Mouse (Mus musculus) adrenal gland, postnatal 10 days (tissue): Measurements from ENCODE around the gene Wnt2. TPM values are rescaled to one million over a fixed set of nuclear protein-coding genes. Genes with fewer than 3 reads are reported as not detected.

ENCODE experiments used
- DNase-seq: peaks from one replicate; pipeline ENCODE4 v3.0.0; 2021; ENCODE audit warnings: mixed read lengths
- total RNA-seq, 2 experiments: library from RNA; stranded (reverse); gene quantifications; 2 replicates each; pipeline ENCODE4 v1.2.3; 2021

Gene Wnt2
- total RNA-seq, 2 experiments from 2014 or later, result 0.79 to 1.2 TPM

DNA sequence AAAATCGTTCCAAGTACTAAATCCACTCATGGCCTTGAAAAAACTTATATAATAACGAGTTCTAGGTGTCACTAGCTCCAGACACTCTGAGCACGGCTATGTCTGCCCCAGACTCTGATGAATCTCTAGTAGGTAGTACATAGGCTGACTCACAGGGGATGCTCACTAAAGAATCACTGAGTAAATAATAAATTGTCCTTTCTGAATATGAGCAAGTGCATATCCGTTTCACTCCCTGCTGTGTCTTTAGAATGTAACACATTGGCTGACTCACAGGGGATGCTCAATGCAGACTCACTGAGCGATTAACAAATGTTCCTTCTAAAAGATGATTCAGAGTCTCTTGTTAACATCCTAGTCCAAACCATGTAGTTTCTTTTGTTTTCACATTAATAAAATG is 52.1 kb downstream of the Wnt2 start:
- DNase-seq, result no peak

DNA sequence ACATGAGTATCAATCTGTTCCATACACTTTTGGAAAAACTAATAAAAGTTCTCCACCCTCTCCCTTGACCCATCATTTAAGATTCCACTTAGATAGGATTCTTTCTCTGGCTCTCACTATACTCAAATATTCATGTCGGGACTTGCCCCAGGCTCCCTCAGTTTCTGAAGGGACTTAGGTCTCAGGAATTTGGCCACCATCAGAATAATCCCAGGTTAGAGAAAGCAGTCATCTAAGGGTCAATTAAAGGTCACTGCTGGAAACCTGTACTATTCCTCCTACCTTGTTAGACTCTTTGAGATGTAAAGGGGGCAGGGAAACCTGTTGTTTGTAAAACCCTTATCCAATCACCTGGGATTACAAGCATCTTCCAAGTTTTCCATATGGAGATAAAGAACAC is 53.2 kb downstream of the Wnt2 start:
- DNase-seq, result no peak

DNA sequence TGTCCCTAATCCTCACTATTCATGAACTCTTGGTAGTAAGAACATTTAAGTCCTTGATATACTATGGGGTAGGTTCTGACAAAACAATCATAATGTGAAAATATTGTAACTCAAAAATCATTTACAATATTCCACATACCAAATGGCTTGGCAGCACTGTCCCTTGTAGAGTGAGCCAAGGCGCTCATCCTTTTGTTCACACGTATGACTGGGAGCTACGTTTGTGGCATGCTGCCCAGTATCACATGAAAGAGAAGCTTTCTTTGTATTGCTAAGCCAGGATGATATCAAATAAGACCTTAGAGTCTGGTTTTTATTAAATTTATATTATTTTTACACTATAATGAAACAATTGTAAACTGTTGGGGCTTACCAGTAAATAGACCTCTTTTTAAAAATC is 56.0 kb downstream of the Wnt2 start:
- DNase-seq, result no peak

DNA sequence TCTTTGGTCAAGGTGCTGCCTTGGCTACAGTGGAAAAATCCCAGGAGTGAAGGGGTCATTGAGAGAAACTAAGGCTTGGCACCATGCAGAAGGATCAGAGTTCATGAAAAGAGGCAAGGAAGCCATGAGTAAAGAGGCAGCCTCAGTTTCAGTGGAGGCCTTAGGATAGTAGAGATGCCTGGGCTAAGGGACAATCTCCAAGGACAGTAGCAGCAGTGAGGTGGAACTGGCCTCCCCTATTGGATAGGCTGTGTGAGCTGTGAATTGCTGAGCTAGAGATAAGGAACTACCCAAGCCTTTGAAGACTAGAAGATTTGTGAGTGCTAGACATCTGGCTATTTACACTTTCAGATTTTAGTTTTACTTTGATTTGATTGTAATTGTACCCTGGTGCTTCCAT is 59.0 kb downstream of the Wnt2 start:
- DNase-seq, result no peak

DNA sequence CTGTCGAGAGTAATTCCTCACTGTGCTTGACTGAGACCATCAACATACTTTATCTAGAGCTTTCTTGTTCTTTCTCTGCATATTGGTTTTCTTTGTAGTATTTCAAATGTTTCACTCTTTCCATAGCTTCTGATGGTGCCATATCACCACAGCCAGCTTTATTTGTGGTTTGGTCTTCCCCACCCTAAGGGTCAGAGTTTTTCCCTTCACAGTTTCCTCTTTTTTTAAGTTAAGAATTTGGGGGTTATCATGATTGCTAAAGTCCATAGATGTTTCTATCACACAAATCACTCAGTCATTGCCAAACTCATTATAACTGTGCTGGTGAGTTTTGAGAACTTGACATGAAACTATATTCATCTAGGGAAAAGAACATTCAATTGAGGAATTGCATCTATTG is 60.6 kb downstream of the Wnt2 start:
- no peak for DNase-seq

DNA sequence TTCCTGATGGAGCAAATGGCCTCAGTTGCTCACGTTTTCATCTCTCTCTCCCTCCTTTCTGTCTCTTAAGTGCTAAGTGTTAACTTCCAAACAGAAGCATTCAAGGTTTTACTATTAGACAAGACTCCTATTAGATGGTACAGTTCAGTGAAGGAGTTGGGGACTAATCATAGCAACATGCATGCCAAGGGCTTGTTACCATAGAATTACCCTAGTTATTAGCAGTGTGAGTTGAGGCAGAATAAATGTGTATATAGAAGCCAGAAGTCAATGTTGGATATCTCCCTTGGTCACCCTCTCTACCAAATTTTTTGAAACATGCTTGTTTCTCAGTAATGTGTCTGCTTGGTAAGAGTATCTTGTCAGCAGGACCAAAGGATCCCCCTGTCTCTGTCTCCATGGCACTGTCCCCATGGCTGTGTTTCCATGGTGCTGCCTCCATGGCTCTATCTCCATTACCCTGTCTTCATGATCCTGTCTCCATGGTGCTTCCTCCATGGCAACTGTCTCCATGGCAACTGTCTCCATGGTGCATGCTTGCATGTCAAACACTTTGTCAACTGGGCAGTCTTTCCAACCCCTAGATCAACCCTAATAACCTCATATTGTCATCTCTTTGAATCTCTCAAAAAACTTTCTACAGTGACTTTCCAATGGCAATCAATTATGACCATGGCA is 61.8 kb downstream of the Wnt2 start:
- DNase-seq, result no peak

DNA sequence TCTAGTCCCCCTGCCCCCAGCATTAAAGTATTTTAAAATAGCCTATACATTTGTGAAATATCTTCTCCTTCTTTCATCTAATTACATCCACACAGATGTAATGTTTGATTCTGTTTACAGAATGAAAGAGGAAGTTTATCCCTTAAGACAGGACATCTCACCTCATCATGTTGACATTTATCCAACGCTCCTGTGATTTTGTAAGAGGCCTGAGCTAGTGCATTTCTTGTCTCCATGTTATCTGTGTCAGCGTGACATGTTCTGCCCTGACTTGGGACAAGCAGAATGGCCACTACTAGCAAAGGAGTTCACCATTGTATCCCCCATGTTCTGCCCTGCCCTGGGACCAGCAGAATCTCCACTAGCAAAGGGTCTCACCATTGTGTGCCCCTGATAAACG is 66.9 kb downstream of the Wnt2 start:
- no peak for DNase-seq

DNA sequence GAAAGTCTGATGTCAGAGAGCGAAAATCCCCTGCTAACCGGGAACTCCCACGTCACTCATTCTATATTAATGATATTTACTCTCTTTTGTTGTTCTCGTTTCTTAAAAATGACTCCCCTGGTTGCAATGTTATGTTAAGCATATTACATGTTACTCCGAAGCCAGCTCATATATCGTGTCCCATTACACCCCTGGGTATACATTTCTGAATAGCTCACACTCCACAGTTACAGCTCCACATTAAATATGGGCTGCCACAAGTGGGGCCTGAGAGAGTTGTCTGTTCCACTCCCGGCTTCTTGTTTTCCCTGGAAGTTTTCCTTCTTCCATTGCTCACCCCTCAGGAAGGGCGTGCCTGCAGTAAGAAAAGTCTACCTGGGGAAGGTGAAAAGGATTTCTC is 78.6 kb downstream of the Wnt2 start:
- no peak for DNase-seq

DNA sequence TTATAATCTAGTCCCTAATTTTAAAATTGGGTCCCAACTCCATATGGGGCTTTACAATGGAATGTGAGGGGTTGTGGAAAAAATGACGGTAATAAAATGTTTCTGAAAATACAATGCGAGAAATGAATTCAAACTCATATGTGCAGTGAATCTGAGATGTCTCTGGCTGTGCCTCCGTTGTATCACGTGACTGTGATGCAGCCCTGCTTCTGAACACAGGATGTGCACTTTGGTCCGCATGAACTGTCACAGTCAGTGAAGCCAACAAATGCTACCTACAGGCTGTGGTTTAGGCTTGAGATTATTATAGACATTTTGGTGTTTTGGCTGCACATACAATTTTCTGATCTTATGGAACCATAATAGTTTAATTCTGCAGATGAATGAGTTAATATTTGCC is 81.3 kb downstream of the Wnt2 start:
- no peak for DNase-seq

DNA sequence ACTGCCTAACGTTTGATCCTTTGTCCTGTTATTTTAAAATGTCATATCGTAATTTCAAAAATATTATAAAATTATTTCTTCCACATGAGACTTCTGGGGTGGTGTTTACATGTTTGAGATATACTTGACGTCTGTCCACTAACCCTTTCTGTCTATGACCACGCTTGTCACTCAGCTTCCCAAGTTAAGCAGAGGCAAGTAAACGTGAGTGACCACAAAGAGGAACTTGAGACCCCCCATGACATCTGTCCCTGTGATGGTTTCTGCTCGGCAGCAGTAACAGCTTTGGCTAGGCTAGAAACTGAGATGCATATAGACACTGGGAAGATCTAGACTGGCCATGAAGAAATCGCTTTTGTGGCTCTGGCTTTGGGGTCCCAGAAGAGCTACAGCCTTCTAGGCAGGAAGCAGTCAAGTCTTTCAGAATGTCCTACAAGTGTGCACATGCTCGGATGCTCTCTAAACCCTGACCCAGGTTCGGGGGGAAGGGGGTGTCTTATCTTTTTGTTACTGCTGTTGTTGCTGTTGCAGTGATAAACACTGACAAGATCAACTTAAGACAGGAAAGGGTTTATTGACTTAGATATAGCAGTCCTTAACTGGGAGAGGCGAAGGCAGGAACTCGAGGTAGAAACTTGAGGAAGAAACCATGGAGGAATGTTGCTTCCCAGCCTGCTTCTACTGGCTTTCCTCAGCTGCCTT is 83.1 kb downstream of the Wnt2 start:
- DNase-seq, result no peak

DNA sequence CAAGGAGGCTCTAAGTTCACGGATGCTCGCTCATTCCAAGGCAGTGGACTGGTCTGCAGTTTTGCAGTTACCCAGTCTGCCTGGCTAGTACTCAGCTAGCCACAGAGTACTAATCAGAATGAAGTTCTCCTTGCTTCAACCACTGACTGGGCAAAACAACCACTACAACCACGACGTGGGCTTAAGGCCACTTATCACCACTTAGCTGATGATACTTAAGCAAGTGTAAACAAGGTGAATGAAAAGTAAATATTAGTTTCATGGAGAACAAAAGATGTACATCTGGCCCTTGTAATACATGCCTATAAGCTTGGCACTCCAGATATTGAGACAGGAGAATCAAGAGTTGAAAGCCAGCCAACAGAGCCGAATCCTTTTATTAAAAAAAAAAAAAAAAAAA is 83.9 kb downstream of the Wnt2 start:
- no peak for DNase-seq

DNA sequence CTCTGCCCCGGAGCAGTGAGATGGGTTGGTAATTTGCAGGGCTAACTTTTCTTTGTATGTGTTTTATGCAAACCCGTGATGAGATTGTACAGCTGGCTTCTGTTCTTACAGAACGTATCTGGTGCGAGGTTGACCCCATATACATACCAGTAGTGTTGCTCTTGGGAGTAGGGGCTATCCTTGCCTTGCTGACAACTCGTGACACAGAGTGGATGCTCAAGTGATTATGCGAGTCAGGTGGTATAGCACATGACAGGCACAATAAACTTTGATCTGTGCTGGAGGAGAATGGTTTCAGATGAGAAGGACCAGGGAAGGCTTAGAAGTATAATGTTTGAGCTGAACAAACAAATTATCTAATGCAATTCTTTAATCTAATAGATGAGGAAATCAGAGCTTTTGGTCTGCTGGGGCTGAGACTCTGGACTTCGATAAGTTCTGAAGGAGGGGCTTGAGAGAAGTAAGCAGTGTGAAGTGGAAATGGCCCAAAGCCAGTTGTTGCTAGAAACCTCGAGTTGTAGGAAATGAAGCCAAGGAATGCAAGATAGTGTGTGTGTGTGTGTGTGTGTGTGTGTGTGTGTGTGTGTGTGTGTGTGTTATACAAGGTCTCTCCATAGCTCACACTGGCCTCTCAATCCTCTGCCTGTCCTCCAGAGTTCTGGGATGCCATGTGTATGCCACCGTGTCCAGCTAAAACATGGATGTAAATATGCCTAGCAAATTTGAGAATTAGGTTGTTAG is 86.3 kb downstream of the Wnt2 start:
- no peak for DNase-seq

DNA sequence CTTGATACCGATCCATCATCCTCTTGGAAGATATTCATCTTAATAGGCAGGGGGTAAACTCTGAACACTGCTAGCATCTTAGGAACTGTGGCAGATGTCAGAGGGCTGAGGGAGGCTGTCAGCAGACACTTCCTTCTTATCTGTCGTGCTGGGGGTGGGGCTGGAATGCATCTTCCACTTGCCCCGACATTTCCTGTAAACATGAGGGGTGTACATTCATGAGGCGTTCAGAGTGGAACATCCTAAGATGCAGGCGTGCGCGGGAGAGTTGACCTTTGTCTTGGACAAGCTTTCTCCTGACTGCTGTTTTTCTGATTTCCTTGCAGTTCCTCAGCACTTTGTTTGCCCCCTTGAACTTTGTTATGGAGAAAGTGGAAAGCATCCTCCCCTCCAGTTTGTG is 88.0 kb downstream of the Wnt2 start:
- no peak for DNase-seq

DNA sequence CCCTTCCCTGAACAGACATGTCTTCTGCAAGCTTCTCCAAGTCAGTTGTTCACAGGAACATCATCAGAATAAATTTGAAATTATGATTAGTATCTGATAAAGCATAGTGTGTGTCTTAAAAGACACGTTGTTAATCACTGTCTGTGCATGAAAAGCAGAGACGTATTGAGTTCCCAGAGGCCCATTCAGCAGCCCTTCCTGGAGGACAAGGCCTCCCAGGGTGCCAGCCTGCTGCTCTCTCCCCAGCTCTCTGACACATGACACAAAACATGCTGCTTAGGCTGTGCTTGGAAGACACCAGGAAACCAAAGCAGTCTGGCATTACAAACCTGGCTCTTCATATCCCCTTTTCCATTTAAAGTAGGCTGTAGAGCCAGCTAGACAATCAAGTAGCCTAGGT is 88.5 kb downstream of the Wnt2 start:
- DNase-seq, result no peak

Other genes starting within 250 kb of the Wnt2 start
- gene Asz1, start 78.5 kb upstream of the Wnt2 start, total RNA-seq, result not detected
- gene Cftr, start 140.1 kb upstream of the Wnt2 start, total RNA-seq, result under 1 TPM; 0.12 to 0.15 TPM